Mouse (Mus musculus) erythroid progenitor cell, adult 5-6 weeks (primary cell): ENCODE results near the gene Lypd5. TPM values are rescaled to one million over a fixed set of nuclear protein-coding genes. Genes with fewer than 3 reads are reported as not detected.

ENCODE experiments used
- ATAC-seq: replicated peaks from 2 replicates; pipeline ENCODE4 v1.8.0; 2016; ENCODE audit warnings: moderate number of reproducible peaks, mild to moderate bottlenecking, moderate TSS enrichment, inconsistent platforms; ENCODE audit not compliant: poor library complexity, low FRiP score, severe bottlenecking
- total RNA-seq, 2 experiments: library from RNA; stranded (forward) in 1 of 2; stranded (reverse) in 1 of 2; fragments of 150-400 nt in 1 of 2; fragments of 186-747, 209-891 nt in 1 of 2; gene quantifications; 2 replicates each; pipeline versions ENCODE4 v1.2.3 to v1.2.4; 2015 to 2017; ENCODE audit warnings: low replicate concordance in 2 of 2

The Lypd5 gene
- total RNA-seq, 2 experiments from 2014 or later = not detected

DNA sequence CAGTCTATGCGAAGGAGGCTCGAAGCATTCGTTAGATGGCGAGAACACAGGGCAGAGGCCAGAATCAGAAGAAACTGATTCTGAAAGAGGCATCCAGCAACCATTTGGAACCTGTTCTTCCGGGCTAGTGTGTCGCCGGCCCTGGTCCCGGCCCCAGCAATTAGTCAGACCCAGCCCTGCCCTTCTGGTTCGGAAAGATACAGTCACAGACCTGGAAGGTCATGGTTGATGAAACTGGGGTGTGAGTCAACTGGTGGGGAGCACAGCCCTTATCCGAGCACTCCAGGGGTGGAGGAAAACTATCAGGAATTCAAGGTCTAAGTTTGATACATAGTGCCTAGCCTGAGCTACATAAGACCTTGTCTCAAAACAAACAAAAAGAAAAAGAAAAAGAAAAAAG, 7.1 kb downstream of the Lypd5 start:
- ATAC-seq = no peak

GRCm38 (mm10) chr7:24357899-24358298, 8.9 kb downstream of the Lypd5 start:
- ATAC-seq = 0 out of 2 replicates have a peak, but pooled peaks have one; percentile 53

DNA sequence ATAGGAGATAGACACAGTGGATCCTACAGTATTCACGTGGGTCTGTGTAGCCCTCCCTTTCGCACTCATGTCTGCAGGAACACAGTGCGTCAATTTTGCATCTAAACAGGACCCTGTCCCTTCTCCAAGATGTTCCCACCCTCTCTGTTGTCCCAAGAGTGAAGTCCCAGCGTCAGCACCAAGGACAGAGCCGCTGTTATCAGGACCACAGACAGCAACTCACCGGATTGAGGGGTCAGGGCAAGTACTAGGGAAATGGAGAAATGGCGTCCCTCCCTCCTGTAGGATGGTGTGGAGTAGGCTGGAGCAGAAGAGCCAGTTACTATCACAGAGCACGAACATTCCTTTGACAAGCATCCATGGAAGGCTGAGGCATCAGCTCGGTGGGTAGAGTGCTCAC, 10.3 kb downstream of the Lypd5 start:
- no peak for ATAC-seq

GRCm38 (mm10) chr7:24361001-24361400, 12.0 kb downstream of the Lypd5 start:
- ATAC-seq = no peak

DNA sequence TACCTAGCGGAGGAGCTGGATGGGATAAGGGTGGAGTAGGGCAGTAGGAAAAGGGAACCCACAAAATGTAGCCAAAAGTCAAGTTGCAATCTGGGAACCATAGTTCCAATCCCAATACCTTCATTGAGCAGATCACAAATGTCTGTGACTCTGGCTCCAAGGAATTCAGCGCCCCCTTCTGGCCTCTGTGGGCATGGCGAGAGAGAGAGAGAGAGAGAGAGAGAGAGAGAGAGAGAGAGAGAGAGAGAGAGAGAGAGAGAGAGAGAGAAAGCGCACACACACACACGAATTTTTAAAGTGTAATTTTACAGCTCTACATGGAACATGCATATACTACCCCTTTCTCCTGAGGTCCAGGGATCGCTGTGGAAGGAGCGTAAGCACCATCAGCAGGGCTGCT, 14.2 kb downstream of the Lypd5 start:
- no peak for ATAC-seq

GRCm38 (mm10) chr7:24364827-24365226, 15.8 kb downstream of the Lypd5 start:
- ATAC-seq = peak; percentile 71

DNA sequence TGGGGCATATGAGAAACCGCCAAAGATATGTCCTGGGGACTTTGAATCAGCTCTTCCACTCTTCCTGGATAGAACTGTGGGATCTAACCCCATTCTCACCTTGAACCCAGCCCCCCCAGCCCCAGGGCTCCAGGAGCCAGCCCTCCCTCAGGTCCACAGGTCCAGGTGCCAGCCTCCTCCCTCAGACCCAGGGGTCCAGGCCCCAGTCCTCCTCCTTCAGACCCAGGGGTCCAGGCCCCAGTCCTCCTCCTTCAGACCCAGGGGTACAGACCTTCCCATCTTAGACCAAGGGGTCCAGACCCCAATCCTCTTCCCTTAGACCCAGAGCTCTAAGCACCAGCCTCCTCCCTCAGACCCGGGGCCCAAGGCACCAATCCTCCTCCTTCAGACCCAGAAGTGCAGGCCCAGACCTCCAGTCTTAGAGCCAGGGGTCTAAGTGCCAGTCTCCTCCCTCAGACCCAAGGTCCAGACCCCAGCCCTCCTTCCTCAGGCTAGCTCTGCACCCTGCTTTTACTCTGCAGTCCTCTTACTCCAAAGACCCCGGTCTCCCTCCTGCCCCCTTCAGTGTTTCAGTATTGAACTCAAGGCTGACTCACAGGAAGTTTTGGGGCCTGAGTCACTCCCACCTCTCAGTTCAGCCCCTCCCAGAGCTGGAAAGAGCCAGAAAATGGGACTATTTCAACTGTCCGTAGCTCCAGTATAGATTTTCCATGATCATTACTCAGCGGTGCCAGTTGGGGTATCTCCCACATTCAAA, 16.4 kb downstream of the Lypd5 start:
- no peak for ATAC-seq

DNA sequence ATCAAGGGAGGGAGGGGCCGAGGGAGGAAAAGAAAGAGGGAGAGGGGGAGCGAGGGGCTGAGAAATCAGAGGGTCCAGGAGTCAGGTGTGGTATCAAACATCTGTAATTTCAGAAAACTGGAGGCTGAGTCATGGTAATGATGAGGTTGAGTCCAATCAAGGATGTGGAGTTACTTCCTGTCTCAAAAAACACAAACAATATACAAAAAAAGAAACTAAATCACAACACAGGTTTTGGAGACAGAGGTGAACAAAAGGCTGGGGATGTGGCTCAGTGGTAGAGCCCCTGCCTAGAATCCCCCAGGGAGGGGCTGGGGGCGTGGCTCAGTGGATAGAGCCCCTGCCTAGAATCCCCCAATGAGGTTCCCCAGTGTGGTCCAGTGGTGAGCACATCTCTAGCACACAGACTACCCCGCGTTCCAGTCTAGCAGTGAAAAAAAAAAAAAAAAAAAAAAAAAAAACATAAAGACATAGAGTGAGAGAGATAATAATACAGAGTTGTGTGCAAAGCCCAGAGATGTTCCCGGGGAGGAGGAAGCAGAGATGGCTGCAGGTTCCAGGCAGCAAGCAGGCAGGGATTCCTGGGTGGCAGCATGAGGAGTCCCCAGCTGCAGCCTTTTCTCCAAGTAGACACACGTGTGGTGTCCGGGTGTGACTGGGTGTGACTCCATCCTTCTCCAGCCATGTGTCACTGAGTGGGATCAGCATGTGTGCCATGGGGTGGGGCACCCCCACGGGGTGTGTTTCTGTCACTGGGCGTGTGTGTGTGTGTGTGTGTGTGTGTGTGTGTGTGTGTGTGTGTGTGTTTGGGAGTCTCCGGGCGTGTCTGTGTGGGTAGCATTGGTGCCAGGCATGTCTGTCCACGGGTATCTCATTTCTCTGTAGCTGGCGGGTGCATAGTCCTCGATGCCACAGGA, 18.0 kb downstream of the Lypd5 start:
- peak; percentile 36 for ATAC-seq

DNA sequence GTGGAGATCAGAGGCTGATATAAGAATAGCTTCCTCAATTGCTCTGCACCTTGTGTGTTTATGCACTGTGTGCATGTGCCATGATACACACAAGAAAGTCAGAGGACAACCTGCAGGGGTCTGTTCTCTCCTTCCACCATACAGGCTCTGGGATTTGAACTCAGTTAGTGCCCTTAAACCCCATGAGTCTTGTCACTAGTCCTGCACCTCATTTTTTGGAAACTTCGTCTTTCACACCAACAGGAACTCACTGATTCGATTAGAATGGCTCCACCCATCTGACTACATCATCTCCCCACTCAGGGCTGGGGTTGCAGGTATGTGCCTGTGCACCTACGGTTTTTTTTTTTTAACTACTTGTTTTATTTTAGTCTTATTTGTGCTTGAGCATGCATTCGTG, 19.2 kb downstream of the Lypd5 start:
- no peak for ATAC-seq

GRCm38 (mm10) chr7:24368946-24369345, 19.9 kb downstream of the Lypd5 start:
- ATAC-seq = no peak

GRCm38 (mm10) chr7:24369731-24370541, 20.9 kb downstream of the Lypd5 start, which contains the start of gene Kcnn4:
Kcnn4 (plus strand) TSS chr7:24370263.
- ATAC-seq = peak; percentile 17

DNA sequence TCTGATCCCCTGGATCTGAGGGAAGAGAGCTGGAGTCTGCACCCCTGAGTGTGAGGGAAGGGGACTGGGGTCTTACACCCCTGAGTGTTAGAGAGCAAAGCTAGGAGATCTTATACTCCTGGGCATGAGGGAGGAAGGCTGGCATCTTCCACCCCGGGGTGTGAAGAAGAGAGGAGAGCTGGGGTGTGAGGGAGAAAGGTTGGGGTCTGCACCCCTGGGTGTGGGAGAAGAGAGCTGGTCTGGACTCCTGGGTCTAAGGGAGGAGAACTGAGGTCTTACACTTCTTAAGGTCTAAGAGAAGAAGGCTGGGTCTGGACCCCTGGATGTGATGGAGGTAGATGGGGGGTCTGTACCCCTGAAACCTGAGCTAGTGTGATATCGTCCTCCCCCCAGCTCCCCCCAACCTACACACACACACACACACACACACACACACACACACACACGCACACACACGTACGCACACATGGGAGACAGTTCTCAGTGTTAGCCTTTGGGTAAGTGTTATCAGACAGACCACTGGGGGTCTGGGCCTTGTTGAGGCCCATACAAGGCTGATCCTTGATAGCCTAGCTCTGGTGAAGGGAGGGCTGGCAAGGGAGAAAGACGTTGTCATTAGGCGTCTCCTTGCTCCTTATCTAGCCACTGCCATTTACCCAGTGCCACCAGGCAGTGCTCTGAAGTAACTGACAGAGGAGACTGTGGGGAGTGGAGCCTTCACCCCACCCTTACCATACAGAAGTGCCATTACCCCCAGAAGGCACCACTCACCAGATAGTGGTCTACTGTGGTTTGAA, 22.2 kb downstream of the Lypd5 start:
- peak; percentile 73 for ATAC-seq

DNA sequence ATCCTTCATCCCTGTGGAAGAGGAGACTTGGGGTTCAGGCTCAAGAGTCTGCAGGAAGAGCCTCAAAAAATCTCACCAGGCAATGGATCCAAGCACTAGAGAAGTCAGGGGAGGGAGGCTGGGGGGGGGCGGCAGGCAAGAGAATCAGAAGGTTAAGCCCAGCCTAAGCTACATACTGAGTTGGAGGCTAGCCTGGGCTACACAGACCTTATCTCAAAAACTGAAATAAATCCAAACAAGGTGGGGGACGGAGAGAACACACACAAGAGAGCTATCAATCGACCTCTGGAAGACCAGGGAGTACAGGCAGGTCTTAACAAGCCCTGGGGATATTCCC, 22.8 kb downstream of the Lypd5 start:
- ATAC-seq = no peak

DNA sequence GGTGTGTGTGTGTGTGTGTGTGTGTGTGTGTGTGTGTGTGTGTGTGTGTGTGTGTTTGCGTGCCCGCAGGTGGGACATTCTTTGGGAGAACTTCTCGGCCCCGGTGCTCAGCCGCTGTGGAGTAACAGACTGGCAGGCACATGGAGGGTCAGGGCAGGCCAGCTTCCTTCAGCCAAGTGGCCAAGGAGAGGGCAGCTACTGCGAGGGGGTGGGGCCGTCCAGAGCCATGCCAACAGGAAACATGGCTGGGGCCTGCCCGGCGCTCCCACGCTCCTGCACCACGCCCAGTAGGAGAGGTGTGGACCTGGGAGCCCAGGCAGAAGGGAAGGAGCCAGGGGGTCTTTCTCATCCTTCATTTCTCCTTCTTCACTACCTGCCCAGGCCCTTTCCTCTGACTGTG, 23.3 kb downstream of the Lypd5 start:
- peak; percentile 55 for ATAC-seq

GRCm38 (mm10) chr7:24372786-24373185, 23.8 kb downstream of the Lypd5 start:
- ATAC-seq = no peak

DNA sequence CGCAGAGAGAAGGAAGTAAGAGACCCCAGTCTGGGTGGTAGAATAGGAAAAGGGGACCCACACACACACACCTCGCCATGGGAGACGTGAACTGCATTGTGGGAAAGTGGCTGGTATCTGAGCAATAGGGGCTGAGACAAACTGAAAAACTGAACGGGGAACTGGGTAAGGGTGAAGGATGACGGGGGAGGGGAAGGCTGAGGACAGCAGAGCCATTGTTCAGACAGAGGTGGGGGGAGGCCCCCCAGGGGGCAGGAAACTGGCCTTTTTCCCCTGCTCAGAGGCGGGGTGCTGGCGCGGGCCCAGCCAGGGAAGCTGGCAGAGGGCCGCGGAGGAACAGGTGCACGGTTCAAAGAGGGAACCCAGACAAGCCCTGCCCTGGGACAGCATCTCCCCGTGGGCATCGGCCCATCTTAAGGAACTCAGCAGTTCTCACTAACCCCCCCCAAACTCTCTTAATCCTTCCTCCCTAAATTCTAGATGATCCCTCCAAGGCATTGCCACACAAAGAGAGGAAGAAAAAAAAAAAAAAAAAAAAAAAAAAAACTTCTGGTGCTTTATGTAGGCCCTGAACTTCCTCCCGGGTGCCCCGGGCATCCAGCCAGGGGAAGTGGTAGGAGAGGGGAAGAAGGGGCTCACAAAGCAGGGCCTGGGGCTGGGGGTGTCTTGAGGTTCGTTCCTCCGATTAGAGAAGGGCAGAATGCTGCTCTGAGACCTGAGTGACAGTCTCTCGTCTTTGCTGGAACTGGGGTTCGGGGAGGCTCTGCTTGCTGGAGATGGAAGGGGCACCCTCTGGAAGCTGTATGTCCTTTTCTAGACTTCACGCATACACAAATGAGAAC, 24.8 kb downstream of the Lypd5 start:
- no peak for ATAC-seq

DNA sequence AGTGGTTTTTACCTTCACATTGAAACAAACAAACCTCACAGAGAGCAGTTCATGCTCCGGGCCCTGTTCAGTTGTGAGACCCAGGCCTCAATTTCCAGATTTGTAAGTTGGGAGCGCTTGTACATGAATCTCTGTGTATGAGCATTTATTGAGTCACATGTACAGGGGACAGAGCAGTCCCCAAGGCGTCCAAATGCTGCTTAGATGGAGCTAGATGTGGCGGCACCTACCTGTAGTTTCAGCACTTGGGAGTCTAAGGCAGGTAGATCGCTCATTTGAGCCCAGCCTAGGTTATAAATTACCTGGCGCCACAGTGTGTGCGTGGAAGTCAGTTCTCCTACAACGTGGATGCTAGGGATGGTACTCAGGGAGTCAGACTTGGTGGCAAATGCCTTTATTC, 27.5 kb downstream of the Lypd5 start:
- ATAC-seq = no peak; the same call in 1 of the 2 replicates

- ATAC-seq = peak; percentile 84
Measured at GRCm38 (mm10) chr7:24377091-24377865, 28.3 kb downstream of the Lypd5 start.
